ENCODE assay signal across 8 mouse cellular contexts in genomic region chr12:54200856-54201255, GRCm38 (mm10). TPM values are rescaled to one million over a fixed set of nuclear protein-coding genes. Genes with fewer than 3 reads are reported as not detected.
DNase-seq lines count a peak whose midpoint lies in the region; ATAC-seq lines count a peak whose summit lies in the region.
"Had no signal": no experiment of that assay in that cellular context is flagged by ENCODE, and none has a peak within 500 bp of the region (broad histone marks: within the 10 kb centered on the region; RNA-seq: fewer than 3 reads in every experiment).

No protein-coding gene starts in this region.

- H3K36me3 ChIP-seq in kidney, embryonic 16.5 days (ENCODE audit: insufficient read depth, low read length), result no peaks in the 10 kb centered on the region
- no peaks in the 10 kb centered on the region for H3K36me3 ChIP-seq in embryonic facial prominence, embryonic 14.5 days (ENCODE audit: control insufficient read depth, insufficient read depth, low read length)
- H3K36me3 ChIP-seq in macrophage (ENCODE audit: inconsistent target), result no peaks in the 10 kb centered on the region
- H3K36me3 ChIP-seq: limb, embryonic 15.5 days had no signal

- no peak for DNase-seq in kidney, postnatal 4 days
- no peak for DNase-seq in embryonic facial prominence, embryonic 14.5 days (ENCODE audit: low spot score)
- no peak for DNase-seq in B cell, adult 2 months
- no peak for DNase-seq in right cerebral cortex, postnatal 14 days

- peak overlapping the region; percentile 26; the same call in 1 of the 2 replicates for H3K4me2 ChIP-seq in kidney, embryonic 16.5 days (replicated peaks; ENCODE audit: low read depth, low read length)
- peak overlapping the region; percentile 93 for H3K4me2 ChIP-seq in embryonic facial prominence, embryonic 14.5 days (ENCODE audit: low read depth, low read length)
- H3K4me2 ChIP-seq: limb, embryonic 15.5 days had no signal

- H3K79me2 ChIP-seq in macrophage (ENCODE audit: inconsistent target), result no peaks in the 10 kb centered on the region

- WGBS in kidney, embryonic 16.5 days, result 33% methylated on average over 6 of the region's 6 CpGs
- 35% methylated on average over 6 of the region's 6 CpGs for WGBS in embryonic facial prominence, embryonic 14.5 days
- 19% methylated on average over 6 of the region's 6 CpGs for WGBS in macrophage (ENCODE audit: missing documents)

- H3K9ac ChIP-seq in kidney, embryonic 16.5 days (replicated peaks; ENCODE audit: low read length), result no peak overlapping the region
- H3K9ac ChIP-seq in embryonic facial prominence, embryonic 14.5 days (ENCODE audit: low read depth, low read length), result no peak overlapping the region
- H3K9ac ChIP-seq: limb, embryonic 15.5 days had no signal

- H3K9me3 ChIP-seq in kidney, embryonic 16.5 days (ENCODE audit: low read length), result no peaks in the 10 kb centered on the region
- no peaks in the 10 kb centered on the region for H3K9me3 ChIP-seq in embryonic facial prominence, embryonic 14.5 days (ENCODE audit: control insufficient read depth, low read length)
- H3K9me3 ChIP-seq: limb, embryonic 15.5 days had no signal

- H3K4me3 ChIP-seq in kidney, embryonic 16.5 days (ENCODE audit: low read length), result peak overlapping the region; percentile 29
- H3K4me3 ChIP-seq in embryonic facial prominence, embryonic 14.5 days (ENCODE audit: low read depth, low read length), result peak overlapping the region; percentile 13; the same call in 1 of the 2 replicates
- peak overlapping the region; percentile 42; the same call in 1 of the 2 replicates for H3K4me3 ChIP-seq in macrophage (ENCODE audit: inconsistent target)

- ATAC-seq in kidney, embryonic 16.5 days (ENCODE audit: low FRiP score, low TSS enrichment), result no peak
- peak; percentile 38 for ATAC-seq in CD4-positive, CD25-positive, alpha-beta regulatory T cell, adult 4 months
- ATAC-seq in embryonic facial prominence, embryonic 14.5 days (ENCODE audit: low read depth), result no peak

- H3K4me1 ChIP-seq in kidney, embryonic 16.5 days (ENCODE audit: insufficient read depth, low read length), result peaks cover 29% of the 10 kb centered on the region
- H3K4me1 ChIP-seq in embryonic facial prominence, embryonic 14.5 days (ENCODE audit: control insufficient read depth, insufficient read depth, low read length), result peaks cover 32% of the 10 kb centered on the region

- H3K27me3 ChIP-seq in kidney, embryonic 16.5 days (ENCODE audit: insufficient read depth, low read length), result peaks cover 15% of the 10 kb centered on the region
- H3K27me3 ChIP-seq in embryonic facial prominence, embryonic 14.5 days (replicated peaks; ENCODE audit: control insufficient read depth, insufficient read depth, low read length), result peaks cover 15% of the 10 kb centered on the region; the same call in 1 of the 2 replicates

- no peak overlapping the region for H3K27ac ChIP-seq in kidney, embryonic 16.5 days (ENCODE audit: low read length)
- peak overlapping the region; percentile 24 for H3K27ac ChIP-seq in embryonic facial prominence, embryonic 14.5 days (replicated peaks; ENCODE audit: low read depth, low read length)
- no peak overlapping the region for H3K27ac ChIP-seq in macrophage
- H3K27ac ChIP-seq: limb, embryonic 15.5 days had no signal

RNA-seq across cellular contexts. Expression of gene Egln3, which starts 2.8 kb away (rescaled TPM):
- polyA plus RNA-seq in kidney, embryonic 16.5 days (2015; fragmentation: Nextera tagmentation; extraction: Ambion mirVana), result 15.4 and 15.5 TPM in 2 replicates
- 1 to 10 TPM; 1.7 TPM for polyA plus RNA-seq in CD4-positive, CD25-positive, alpha-beta regulatory T cell, adult 4 months (2017; shearing (Covaris generic))
- polyA plus RNA-seq in embryonic facial prominence, embryonic 14.5 days (2014; fragmentation: Nextera tagmentation; extraction: Ambion mirVana), result 12.0 and 16.5 TPM in 2 replicates
- under 1 TPM in 1 of 26 experiments, not detected in 25; 0.47 TPM for total RNA-seq in macrophage (2018; cell fraction: chromatin; rRNA removed)
- under 1 TPM in 20 of 26 experiments, not detected in 6; 0.04 to 0.47 (median 0.24) TPM for total RNA-seq in macrophage (2018; cell fraction: cytosol; rRNA removed)
- total RNA-seq in macrophage (2018; cell fraction: nucleus; rRNA removed), result under 1 TPM in 2 of 26 experiments, not detected in 24; 0.23 to 0.24 TPM
- 0.15 to 0.23 TPM (median 0.17 TPM) in 3 replicates for polyA plus RNA-seq in macrophage (2018)
